Mouse (Mus musculus): Measurements from ENCODE around the gene Gli1. TPM values are rescaled to one million over a fixed set of nuclear protein-coding genes. Genes with fewer than 3 reads are reported as not detected.

Gli1 gene
- polyA plus RNA-seq, 1 experiment, result not detected

GRCm38 (mm10) chr10:127288328-127288799, 53.4 kb downstream of the Gli1 start:
- no peak for TF ChIP-seq POLR2A (IDR thresholded peaks at IDR 0.05; ENCODE audit: borderline replicate concordance, low read depth, low read length)
- TF ChIP-seq CTCF (IDR thresholded peaks at IDR 0.05; ENCODE audit: low read depth, low read length), result no peak
- H3K4me1 ChIP-seq (ENCODE audit: control insufficient read depth, insufficient read depth, low read length), result peaks cover 18% of the 10 kb centered on the region
- peak overlapping the region; percentile 71 for H3K4me3 ChIP-seq (ENCODE audit: insufficient read depth, low read length)
- peak overlapping the region; percentile 91 for H3K27ac ChIP-seq (ENCODE audit: insufficient read depth, low read depth, low read length)

DNA sequence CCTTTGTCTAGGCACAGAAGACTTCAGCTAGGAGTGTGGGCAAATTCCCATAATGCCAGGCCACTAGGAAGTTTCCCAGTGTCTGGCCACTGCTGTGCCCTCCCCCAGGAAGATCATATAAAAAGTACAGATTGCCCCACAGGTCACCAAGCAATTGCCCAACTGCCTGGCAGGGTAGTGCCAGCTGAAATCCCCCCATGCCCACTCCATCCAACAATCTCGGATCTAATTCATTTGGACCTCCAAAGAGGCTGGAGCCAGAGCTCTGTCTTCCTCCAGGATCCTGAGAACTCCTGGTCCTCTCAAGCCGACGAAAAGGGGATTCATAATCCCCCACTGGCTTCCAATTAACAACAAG, 53.9 kb downstream of the Gli1 start:
- Histone ChIP-seq H3K4me3 (ENCODE audit: insufficient read depth, low read length) (peak overlapping the region; percentile 71), H3K4me1 (ENCODE audit: control insufficient read depth, insufficient read depth, low read length) (peaks cover 14% of the 10 kb centered on the region), H3K27ac (ENCODE audit: insufficient read depth, low read depth, low read length) (peak overlapping the region; percentile 91)
- no peak for TF ChIP-seq POLR2A (IDR thresholded peaks at IDR 0.05; ENCODE audit: borderline replicate concordance, low read depth, low read length)
- TF ChIP-seq CTCF (IDR thresholded peaks at IDR 0.05; ENCODE audit: low read depth, low read length), result no peak

DNA sequence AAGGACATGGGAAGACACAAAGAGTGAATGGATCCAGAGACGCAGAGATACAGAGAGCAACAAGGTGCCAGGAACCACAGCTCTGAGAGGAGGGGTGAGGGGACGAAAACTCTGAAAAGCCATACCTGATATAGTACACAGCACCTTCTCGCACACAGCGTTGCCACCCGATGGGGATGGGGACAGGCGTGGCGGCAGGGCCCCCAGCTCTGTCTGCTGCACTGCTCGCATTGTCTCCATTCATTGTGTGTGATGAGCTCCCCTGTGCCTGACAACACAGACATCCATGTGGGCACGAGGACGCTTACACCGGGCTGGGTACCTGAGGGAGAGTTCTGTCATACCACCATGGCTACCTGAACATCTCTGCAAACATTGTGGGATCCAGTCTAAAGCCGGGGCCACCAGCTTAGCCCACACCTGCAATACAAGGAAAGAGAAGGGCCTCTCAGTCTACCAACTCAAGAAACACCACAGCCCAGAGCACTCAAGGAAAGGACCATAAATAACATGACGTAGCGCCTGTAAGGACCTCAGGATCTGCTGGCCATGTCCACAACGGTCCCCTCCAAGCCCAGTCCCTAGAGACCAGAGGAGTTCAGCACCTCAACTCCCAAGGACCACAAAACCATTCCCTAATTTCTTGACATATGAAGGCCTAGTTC, 54.4 kb downstream of the Gli1 start:
- TF ChIP-seq CTCF (IDR thresholded peaks at IDR 0.05; ENCODE audit: low read depth, low read length) (no peak), POLR2A (IDR thresholded peaks at IDR 0.05; ENCODE audit: borderline replicate concordance, low read depth, low read length) (no peak)
- H3K4me3 ChIP-seq (ENCODE audit: insufficient read depth, low read length), result peak overlapping the region; percentile 71
- H3K4me1 ChIP-seq (ENCODE audit: control insufficient read depth, insufficient read depth, low read length), result peaks cover 12% of the 10 kb centered on the region
- peak overlapping the region; percentile 91 for H3K27ac ChIP-seq (ENCODE audit: insufficient read depth, low read depth, low read length)

DNA sequence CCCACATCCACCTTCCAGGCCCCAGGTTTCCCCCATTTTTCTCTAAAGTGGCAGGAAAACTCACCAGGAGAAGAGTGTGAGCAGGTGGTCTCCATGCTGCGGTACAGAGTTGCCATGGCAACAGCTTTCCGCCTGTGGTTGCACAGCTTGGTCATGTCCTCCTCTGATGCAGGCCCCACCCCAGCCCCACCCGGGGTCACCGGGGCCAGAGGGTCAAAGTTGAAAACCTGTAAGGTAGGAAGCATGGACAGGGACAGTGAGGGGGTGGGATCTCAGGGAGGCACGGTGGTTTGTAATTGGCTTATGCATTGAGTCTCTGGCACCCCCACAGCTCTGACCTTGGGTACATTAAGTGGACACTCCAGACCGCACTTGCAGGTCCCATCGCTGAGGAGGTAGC, 55.0 kb downstream of the Gli1 start:
- H3K4me1 ChIP-seq (ENCODE audit: control insufficient read depth, insufficient read depth, low read length), result peaks cover 12% of the 10 kb centered on the region
- peak overlapping the region; percentile 71 for H3K4me3 ChIP-seq (ENCODE audit: insufficient read depth, low read length)
- TF ChIP-seq POLR2A (IDR thresholded peaks at IDR 0.05; ENCODE audit: borderline replicate concordance, low read depth, low read length) (no peak), CTCF (IDR thresholded peaks at IDR 0.05; ENCODE audit: low read depth, low read length) (no peak)
- no peak overlapping the region for H3K27ac ChIP-seq (ENCODE audit: insufficient read depth, low read depth, low read length)

GRCm38 (mm10) chr10:127286194-127286593, 55.6 kb downstream of the Gli1 start:
- H3K4me1 ChIP-seq (ENCODE audit: control insufficient read depth, insufficient read depth, low read length), result peaks cover 12% of the 10 kb centered on the region
- TF ChIP-seq CTCF (IDR thresholded peaks at IDR 0.05; ENCODE audit: low read depth, low read length), result no peak
- TF ChIP-seq POLR2A (IDR thresholded peaks at IDR 0.05; ENCODE audit: borderline replicate concordance, low read depth, low read length), result no peak
- no peak overlapping the region for H3K27ac ChIP-seq (ENCODE audit: insufficient read depth, low read depth, low read length)
- H3K4me3 ChIP-seq (ENCODE audit: insufficient read depth, low read length), result no peak overlapping the region

DNA sequence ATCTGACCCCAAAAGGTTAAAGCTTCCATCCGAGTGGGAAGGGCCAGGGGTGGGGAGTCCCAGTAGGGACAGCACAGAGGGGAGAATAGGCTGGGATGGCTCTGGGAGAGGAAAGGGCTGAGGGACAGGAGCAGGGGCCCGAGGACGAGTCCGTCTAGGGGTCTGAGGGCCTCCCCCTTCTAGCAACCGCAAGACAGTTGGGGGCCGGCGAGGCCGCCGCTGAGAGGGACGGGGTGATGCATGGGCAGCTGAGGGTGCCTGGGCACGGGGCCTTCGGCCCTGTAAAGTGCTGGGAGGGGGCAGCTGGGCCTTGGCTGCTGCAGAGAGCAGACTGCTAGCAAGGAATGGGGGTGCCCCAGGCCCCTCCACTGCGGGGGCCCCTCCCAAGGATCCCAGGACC, 56.1 kb downstream of the Gli1 start:
- TF ChIP-seq CTCF (IDR thresholded peaks at IDR 0.05; ENCODE audit: low read depth, low read length) (no peak), POLR2A (IDR thresholded peaks at IDR 0.05; ENCODE audit: borderline replicate concordance, low read depth, low read length) (no peak)
- Histone ChIP-seq H3K27ac (ENCODE audit: insufficient read depth, low read depth, low read length) (no peak overlapping the region), H3K4me1 (ENCODE audit: control insufficient read depth, insufficient read depth, low read length) (peaks cover 12% of the 10 kb centered on the region), H3K4me3 (ENCODE audit: insufficient read depth, low read length) (no peak overlapping the region)

GRCm38 (mm10) chr10:127284724-127285500, 56.9 kb downstream of the Gli1 start:
- peaks cover 11% of the 10 kb centered on the region for H3K4me1 ChIP-seq (ENCODE audit: control insufficient read depth, insufficient read depth, low read length)
- no peak overlapping the region for H3K27ac ChIP-seq (ENCODE audit: insufficient read depth, low read depth, low read length)
- H3K4me3 ChIP-seq (ENCODE audit: insufficient read depth, low read length), result no peak overlapping the region
- no peak for TF ChIP-seq POLR2A (IDR thresholded peaks at IDR 0.05; ENCODE audit: borderline replicate concordance, low read depth, low read length)
- TF ChIP-seq CTCF (IDR thresholded peaks at IDR 0.05; ENCODE audit: low read depth, low read length), result no peak

- Histone ChIP-seq H3K27ac (ENCODE audit: insufficient read depth, low read depth, low read length) (no peak overlapping the region), H3K4me3 (ENCODE audit: insufficient read depth, low read length) (no peak overlapping the region), H3K4me1 (ENCODE audit: control insufficient read depth, insufficient read depth, low read length) (peaks cover 8% of the 10 kb centered on the region)
- TF ChIP-seq CTCF (IDR thresholded peaks at IDR 0.05; ENCODE audit: low read depth, low read length) (no peak), POLR2A (IDR thresholded peaks at IDR 0.05; ENCODE audit: borderline replicate concordance, low read depth, low read length) (no peak)
Observed at GRCm38 (mm10) chr10:127284105-127284622, 57.6 kb downstream of the Gli1 start.

DNA sequence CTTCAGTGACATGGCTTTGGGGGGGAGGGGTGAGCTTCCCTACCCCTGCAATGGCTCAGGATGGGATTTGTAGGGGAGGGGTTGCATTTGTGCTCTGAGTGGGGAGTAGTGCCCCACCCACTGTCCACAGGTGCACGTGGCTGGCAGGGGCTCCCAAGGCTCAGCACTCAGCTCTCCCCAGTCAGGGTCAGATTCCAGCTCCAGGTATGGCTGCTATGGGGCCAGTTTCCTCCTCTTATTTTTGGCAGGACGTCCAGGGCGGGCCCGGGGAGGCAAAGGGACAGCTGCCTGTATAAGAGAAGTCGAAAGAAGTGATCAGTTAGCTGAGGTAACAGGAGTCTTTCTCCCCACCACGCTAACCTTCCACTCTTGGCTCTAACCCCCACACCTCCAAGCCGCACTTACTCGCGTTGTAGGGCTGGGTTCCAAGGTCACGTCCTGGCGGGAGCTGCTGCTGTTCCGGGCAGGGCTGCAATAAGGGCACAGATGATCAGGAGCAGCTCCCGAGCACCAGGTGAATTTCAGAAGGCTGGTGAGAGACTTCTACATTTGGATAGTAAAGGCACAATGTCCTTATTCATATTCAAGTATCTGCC, 59.1 kb downstream of the Gli1 start:
- TF ChIP-seq CTCF (IDR thresholded peaks at IDR 0.05; ENCODE audit: low read depth, low read length) (no peak), POLR2A (IDR thresholded peaks at IDR 0.05; ENCODE audit: borderline replicate concordance, low read depth, low read length) (no peak)
- no peak overlapping the region for H3K4me3 ChIP-seq (ENCODE audit: insufficient read depth, low read length)
- H3K4me1 ChIP-seq (ENCODE audit: control insufficient read depth, insufficient read depth, low read length), result peaks cover 8% of the 10 kb centered on the region
- H3K27ac ChIP-seq (ENCODE audit: insufficient read depth, low read depth, low read length), result no peak overlapping the region

Data from bone marrow macrophage, adult 2 months (primary cell).